Mouse (Mus musculus) adrenal gland, postnatal 10 days (tissue): ENCODE data around the gene Lrrc8e. TPM values are rescaled to one million over a fixed set of nuclear protein-coding genes. Genes with fewer than 3 reads are reported as not detected.
"Not testable (repeated sequence)": the region's sequence is repeated elsewhere in the genome, so short reads cannot be mapped to it uniquely, and the experiment has no call there.

Experiments
- DNase-seq: peaks from one replicate; pipeline ENCODE4 v3.0.0; 2021; ENCODE audit warnings: mixed read lengths
- total RNA-seq, 2 experiments: library from RNA; stranded (reverse); gene quantifications; 2 replicates each; pipeline ENCODE4 v1.2.3; 2021

Lrrc8e gene
- total RNA-seq, 2 experiments from 2014 or later: 8.5 to 8.6 TPM

- DNase-seq: no peak
These were observed 7.0 kb upstream of the Lrrc8e start for GRCm38 (mm10) chr8:4219617-4220016.

- no peak for DNase-seq
These were observed 4.6 kb upstream of the Lrrc8e start for GRCm38 (mm10) chr8:4222059-4222458.

- no peak for DNase-seq
These were observed 304 bp upstream of the Lrrc8e start for GRCm38 (mm10) chr8:4226323-4226722.

GRCm38 (mm10) chr8:4227919-4228318 lies 1.3 kb downstream of the Lrrc8e start:
- no peak for DNase-seq

- DNase-seq: no peak
These were observed 3.2 kb downstream of the Lrrc8e start for GRCm38 (mm10) chr8:4229784-4230183.

DNA sequence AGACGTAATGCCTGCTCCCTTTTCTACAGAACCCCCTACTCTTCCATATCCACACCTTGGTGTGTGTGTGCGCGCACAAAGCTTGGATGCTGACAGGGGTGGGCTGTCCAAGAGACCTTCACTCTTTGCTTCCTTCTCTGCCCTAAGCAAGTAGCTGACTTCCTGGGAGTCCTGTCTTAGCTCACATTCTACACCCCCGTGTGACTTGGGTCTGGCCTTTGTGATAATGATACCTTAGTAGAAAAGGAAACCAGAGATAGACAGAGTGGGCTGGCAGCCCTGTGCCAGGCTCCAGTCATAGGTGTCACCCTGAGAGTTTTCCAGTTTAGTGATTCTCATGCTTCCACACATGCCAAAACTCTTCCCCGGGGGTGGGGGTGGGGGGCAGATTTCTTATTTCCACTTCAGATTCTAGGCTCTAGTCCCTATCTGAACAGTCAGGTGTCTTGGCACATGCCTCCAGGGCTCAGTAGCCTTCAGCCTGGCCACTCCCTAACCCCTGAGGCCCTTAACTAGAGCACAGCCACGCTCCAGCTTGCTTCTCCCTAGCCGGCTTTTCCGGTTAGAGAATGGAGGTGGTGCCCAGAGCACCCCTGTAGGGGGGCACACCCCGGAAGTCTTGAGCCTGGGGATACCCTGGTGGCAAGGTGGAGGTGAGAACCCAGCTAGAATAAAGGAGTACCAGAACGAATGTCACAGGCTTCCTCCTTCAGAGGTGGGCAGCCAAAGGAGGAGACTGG lies 4.2 kb downstream of the Lrrc8e start:
- no peak for DNase-seq

GRCm38 (mm10) chr8:4237814-4238433 lies 11.3 kb downstream of the Lrrc8e start:
- DNase-seq: peak; percentile 65

- peak; percentile 100 for DNase-seq
These were observed 12.0 kb downstream of the Lrrc8e start, which contains the start of the genes Map2k7 and Gm49320 for GRCm38 (mm10) chr8:4238434-4239192. Gene Map2k7 (plus strand): TSS chr8:4238740. Gene Gm49320 (plus strand): TSS chr8:4238865.

DNA sequence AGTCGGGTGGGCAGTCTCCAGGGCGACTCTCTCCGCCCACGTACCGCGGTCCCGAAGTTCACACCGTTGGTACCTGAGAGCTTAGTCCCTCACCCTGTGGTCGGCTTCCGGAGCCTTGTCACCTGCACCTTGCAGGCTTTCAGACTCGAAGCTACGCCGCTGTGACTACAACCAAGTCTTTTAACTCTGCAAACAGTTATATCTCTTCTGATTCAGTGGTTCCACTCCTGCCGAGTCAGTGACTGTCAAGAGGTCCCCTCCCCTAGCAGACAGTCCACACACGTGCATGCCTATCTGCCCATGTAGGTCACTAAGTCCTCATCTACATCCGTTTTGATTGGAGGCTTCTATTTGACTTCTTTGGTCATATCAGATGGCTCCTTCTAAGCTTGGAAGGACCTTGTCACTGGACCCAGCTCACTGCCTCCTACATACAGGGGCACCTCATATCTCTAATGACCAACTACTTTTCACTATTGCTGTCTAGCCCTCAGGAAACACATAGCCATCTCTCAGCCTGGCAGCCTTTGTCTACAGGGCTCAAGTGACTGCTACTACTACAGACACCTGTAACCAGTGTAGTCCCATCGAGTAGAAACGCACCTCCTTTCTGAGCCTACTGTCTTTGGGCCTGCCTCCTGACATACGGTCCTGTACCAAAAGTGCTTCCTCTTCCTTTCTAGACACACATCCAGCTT lies 12.7 kb downstream of the Lrrc8e start:
- no peak for DNase-seq

DNA sequence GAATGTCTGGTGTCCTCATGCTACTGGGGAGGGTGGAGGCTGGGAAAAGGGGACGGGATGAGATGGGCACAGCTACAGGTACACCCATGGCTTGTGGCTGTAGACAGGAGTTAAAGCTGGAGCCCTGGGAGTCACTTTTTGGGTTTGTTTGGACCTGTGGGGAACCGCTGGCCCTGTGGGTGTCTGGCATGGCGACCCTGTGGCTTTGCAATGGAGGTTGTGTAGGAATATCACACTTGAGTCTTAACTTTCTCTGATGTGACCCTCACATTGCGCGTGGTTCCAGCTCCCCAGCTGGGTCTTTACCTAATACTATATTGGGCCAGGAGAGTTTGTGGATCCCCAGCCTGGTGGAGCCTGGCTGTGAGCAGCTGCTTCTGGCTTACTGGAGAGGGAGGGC lies 18.4 kb downstream of the Lrrc8e start:
- DNase-seq: no peak

DNA sequence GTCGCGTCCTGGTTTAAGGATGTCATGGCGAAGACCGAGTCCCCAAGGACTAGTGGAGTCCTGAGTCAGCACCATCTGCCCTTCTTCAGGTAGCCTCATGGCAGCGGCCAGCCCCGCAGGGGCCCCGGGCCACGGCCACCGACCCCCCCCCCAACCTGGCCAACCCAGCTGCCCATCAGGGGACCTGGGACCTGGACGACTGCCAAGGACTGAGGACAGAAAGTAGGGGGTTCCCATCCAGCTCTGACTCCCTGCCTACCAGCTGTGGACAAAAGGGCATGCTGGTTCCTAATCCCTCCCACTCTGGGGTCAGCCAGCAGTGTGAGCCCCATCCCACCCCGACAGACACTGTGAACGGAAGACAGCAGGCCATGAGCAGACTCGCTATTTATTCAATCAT lies 19.1 kb downstream of the Lrrc8e start:
- no peak for DNase-seq

DNA sequence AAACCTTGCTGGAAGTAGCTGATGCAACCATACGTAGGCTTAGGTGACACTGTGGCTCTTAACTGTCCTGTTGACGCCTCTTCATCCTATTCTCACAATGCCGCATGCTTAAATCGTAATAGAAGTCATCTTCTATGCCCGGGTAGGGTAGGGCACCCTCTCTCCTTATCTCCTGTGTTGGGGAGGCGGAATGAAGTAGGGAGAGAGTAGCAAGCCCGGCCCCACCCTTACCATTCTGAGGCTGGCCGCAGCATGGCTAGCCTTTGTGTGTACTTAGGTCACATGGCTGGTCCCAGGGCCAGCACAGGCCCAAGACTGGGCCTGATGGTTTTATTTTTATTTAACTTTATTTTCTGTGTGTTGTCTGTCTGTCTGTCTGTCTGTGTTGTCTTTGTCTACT lies 20.6 kb downstream of the Lrrc8e start:
- no peak for DNase-seq

DNA sequence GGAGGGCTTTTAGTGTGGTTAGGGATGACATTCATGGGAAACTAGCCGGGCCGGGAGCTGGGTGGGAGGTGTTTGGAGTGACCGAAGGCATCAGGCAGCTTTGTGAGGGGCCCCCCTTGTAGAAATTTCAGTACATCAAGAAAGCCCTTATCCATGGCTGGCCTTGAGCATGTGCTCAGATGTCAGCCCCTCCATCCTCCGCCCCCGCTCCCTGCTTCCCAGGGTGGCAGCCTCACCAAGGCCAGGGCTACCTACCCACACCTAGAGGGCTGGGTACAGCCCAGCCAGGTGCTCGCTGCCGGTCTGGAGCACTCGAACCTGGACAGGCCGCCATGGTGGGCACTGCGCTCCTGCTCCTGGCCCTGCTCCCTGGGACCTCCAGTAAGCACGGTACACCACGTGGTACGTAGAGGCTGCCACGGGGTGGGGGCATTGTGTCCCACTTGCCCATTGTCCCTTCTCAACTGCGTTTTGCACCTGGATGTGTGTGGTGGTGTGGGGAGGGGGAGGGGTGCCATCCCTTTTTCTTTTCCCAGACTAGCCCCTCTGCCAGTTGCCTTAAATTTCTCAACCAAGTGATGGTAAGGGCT lies 21.4 kb downstream of the Lrrc8e start, which contains the start of gene Tgfbr3l:
Gene Tgfbr3l, plus strand, starts transcription at position 264 of the 590 bp plus-strand sequence.
- peak; percentile 43 for DNase-seq

DNA sequence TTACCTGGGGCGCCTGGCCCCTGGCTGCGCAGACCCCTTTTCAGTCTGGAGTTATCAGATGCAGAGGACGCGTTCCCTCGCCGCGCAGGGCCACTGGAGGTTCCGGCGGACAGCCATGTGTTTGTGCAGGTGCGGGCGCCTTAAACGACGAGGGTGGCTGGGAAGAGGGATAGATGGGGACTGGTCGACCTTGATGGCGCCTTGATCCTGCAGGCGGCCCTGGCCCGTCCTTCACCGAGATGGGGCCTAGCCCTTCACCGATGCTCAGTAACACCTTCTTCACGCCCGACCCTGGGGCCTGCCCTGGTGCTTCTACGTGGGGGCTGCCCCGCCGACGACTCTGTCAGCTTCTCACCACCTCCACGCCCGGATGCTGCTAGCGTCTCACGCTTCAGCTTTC lies 22.6 kb downstream of the Lrrc8e start:
- peak; percentile 73 for DNase-seq

DNA sequence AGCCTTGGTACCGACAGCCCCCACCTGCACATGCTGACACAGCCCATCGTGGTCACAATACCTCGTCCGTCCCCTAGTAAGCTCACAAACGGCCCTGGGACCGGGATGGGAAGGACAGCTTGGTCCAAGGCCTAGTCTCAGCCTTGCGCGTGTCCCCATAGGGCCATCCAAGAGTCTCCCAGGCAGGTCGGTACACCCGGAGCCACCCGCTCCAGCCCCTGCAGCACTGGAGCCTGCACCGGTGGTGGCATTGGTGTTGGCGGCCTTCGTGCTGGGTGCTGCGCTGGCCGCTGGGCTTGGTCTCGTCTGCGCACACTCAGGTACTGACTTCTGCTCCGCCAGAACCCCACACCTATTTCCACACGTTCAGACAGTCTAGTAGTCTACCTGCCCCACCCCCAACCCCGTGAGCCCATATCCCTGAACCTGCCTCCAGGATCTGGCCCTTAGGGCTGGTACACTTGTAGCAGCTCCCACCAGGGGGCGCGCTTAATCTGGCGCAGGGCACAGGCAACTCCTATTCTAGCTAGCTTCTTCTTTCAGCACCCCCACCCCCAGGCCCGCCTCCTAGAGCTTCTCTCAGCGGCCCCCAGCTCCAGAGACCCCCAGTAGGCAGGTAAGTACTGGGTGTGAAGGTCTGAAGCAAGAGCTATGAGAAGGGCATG lies 23.8 kb downstream of the Lrrc8e start:
- peak; percentile 92 for DNase-seq

DNA sequence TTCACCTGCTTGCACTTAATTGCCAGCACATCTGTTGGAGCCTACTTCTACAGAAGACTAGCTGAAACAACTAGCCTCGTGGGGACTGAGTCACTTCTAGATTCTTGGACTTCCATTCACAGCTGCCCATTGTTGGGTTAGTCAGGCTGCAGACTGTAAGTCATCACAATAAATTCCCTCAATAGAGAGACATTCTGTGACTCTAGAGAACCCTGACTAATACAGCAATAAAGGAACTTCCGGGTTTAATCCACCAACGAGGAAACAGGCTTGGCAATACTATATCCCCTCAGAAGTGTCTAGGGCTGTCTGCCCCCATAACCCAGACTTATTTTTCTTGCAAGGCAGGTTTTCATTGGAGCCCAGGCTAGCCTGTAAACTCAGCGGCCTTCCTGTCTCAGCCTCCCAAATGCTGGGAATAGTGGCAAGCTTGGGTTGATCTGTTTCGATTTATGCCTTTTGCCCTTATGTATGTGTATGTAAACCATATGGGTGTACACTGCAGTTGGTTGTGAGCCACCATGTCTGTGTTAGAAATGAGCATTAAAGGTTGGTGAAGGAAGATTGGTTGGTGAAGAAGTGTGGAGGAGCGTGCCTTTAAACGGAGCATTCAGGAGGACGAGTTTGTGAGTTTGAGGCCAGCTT lies 25.6 kb downstream of the Lrrc8e start:
- no peak for DNase-seq

DNA sequence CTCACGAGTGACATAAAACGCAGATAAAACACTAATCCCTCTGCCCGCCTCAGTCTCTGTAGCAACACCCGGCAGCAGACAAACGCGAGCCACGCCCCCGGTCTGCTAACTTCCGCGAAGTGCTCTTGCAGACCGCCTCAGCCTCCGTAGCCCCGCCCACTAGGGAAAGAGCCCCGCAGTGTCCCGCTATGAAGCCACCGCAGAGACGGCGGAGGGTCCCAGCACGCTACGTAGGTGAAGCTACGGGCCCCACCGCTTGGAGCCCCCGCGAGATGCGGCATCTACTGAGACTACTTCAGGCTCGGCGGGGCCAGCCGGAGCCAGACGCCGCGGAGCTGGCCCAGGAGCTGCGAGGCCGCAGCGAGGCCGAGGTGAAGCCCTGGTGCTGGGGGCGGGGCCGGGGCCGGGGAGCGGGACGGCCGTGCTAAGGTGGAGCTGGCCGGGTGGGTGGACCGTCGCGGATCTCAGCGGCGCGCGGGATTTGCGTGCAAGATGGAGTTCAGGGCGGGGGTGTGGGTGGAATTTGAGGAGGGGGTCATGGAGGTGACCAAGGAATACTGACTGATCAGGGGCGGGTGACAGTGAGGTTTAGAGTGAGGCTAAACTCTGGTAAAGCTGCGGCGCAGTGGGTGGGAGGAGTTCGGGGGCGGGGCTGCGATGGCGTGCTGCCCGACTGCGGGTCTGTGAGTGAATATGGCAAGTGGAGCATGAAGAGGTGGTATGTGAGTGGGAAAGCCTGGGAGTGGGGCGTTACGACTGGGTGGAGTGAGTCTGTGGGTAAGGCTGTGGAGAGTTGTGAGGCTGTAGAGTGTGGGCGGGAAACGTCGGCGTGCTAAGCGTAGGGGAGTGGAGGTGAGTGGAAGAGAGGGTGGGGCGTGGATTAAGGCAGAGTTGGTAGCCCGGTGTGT lies 26.6 kb downstream of the Lrrc8e start, which contains the start of gene Snapc2:
Gene Snapc2, plus strand, starts transcription at position 147 of the 908 bp plus-strand sequence.
- DNase-seq: peak; percentile 98

- DNase-seq: peak; percentile 76
These were observed 27.4 kb downstream of the Lrrc8e start for GRCm38 (mm10) chr8:4254001-4254400.

DNA sequence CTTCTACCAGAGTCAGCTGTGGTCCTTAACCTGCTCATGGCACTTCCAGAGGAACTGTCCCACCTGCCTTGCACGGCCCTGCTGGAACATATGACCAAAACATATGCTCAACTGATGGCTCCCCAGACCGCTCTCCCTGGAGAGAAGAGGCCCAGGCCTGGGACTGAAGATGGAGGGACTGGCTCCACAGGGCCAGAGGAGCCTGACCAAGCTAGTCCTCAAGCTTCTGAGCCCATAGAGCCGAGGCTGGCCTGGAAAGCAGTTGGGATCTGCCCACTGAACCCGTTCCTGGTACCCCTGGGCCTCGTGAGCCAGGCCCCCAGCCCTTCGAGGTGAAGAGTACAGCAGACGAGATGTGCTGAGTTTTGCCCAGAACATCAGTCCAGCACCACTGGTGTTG lies 28.8 kb downstream of the Lrrc8e start:
- DNase-seq: not testable (repeated sequence)

- no peak for DNase-seq
These were observed 30.3 kb downstream of the Lrrc8e start for GRCm38 (mm10) chr8:4256911-4257310.
